Mouse (Mus musculus): ENCODE results near the gene Fbxw5.
"Not testable (repeated sequence)": the region's sequence is repeated elsewhere in the genome, so short reads cannot be mapped to it uniquely, and the experiment has no call there.

The Fbxw5 gene

GRCm38 (mm10) chr2:25526510-25527302, 26.2 kb downstream of the Fbxw5 start:
- DNase-seq, result no peak

DNA sequence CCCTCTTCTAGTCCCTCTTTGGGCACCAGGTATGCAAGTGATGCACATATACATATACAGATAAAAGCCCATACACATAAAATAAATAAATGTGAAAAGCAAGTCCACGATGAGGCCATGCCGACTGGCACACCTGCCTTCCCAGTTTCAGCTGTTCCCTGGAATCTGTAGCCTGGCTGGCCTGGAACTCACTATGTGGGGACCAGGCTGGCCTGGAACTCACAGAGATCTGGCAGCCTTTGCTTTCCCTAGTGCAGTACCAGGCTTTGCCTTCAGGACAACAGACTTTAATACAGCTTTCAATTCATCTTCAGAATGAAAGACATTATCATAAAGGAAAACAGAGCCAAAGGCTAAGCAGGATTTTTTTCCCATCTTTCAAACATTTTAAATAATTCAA, 33.2 kb downstream of the Fbxw5 start:
- no peak for DNase-seq

DNA sequence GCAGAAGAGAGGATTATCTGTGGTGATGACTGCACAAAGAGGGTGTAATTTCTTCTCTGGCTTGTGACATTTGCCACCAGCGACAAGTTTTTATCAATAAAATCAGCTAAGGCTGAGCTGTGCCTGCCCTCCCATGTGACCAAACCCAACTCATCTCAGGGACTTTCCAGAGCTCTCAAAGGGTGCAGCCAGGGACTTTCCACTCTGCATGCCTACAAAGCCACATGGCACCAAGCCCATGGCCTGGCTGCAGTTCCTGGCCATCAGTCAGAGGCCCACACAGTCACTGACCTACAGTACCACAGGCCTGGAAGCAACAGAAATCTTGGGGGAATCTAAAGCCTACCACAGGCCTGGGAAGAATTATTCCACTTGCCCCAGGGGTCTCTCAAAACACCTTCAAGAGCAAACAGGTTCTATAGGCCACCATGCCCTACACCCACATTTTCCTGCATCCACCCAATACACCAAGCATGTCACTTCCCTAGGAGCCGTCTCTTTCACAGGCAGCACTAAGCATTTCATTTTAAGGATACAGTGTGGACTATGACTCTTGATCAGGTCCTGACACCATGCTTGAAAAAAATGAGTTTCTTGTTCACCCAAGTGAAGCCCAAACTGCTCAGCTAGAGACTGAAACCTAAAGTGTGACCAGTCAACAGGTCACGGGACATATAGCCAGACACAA, 33.8 kb downstream of the Fbxw5 start:
- DNase-seq, result peak; percentile 25

DNA sequence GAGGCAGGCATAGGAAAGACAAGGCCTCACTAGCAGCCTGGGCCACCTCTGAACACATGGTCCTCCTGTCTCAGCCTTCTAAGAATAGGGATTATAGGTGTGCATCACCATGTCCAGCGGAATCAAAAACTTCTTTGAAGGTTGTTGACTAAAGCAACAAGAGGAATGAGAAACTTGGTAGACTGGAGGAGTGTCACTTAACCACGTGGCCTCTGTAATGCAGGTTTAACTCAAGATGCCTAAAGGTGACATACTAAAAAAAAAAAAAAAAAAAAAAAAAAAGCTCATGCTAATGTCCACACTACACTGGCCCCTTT, 34.3 kb downstream of the Fbxw5 start:
- DNase-seq, result no peak

DNA sequence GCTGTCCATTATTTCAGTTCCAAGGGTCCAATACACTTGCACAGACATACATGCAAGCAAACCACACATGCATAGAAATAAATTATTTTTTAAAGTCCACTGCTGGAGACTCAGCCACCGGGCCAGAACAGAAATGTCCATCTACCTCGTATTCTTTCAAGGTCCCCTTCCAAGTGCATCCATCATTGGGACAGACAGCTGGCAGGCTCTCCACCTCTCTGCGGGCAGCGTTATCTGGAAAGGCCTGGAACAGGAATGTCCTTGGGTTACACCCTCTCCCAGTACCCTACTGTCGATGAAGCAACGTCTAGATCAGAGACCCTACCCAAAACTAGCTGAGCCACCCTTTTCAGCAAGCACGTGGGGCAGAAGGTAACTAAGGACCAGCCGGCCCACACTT, 36.0 kb downstream of the Fbxw5 start:
- no peak for DNase-seq

GRCm38 (mm10) chr2:25540541-25540948, 40.0 kb downstream of the Fbxw5 start:
- no peak for DNase-seq

- DNase-seq, result no peak
Observed at GRCm38 (mm10) chr2:25541644-25542367, 41.3 kb downstream of the Fbxw5 start.

DNA sequence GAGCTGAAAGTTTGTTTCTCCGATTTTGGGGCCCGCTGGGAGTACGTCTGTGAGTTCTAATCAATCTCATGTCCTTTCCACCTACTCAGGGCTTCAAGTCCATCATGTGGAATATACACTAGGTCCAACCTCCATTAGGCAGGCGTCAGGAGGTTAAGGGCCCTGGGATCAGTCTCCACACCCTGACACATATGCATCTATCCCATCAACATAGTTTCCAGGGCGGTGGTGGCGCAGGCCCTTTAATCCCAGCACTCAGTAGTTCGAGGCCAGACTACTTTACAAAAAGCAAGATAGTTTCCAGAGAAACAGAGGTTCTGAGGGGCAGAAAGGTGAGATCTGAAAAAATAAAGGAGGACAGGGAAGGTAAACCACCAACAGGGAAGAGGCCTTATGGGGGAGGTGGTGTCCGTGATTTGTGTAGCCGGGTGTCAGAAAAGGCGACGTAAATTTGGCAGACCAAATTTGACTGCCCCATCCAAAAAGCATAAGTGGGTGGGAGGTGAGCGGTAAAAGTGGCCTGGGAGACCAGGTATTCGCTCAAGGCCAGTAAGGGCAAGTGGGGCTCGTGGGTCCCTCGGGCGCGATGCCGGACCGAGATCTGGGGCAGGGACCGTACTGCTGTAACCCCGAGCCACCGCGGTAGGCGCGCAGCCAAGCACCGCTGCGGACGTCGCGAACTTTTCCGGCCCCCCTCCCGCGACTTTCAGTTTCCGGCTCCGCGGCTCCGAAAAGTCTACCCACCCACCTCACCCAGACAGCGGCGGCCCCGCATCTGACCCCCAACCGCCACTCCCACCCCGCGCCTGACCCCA, 45.7 kb downstream of the Fbxw5 start:
- DNase-seq, result no peak

GRCm38 (mm10) chr2:25546811-25547491, 46.4 kb downstream of the Fbxw5 start, which contains the start of gene Traf2:
Traf2 (minus strand) TSS chr2:25546940.
- DNase-seq, result peak; percentile 98

DNA sequence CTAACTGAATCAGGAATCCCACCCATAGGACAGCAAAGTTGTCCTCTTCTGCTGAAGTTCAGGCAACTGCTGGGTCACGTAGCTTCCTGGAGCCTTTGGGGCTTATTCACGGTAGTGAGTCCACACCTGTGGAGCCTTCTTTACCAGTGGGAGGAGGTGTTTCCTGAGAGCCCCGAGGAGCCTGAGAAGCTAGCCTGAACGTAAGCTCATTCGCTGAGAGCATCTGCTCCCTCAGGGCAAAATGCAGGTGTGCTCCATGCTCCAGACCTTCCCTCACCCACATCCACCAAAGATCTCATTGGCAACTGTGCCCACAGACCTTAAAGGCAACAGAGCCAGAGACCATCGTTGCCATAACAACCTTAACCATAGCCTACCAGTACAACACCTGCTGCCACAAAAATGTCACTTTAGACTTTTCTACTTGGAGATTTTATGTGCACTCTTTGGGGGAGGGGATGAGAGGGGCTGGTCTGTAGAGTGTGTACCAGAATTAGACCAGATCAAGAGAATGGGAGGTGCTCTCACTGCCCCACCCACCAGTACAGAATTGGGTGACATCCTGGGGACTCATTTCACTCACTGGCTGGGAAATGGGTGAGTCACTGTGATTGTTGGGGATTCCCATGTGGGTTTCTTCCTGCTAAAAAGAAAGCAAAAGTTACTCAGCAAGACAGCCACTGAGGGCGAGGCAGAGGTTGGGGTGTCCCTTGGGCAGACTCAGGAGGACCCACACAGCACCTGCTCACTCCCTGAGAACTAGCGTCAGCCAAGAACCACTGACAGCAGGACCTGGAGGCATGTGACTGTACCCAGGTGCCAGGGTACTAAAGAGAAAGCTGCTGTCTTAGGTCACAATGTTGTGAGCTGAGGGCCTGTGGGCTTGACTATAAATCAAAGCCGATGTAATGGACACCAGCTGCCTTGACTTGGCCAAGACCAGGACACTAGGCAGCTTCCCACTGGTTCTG, 48.8 kb downstream of the Fbxw5 start:
- no peak for DNase-seq

DNA sequence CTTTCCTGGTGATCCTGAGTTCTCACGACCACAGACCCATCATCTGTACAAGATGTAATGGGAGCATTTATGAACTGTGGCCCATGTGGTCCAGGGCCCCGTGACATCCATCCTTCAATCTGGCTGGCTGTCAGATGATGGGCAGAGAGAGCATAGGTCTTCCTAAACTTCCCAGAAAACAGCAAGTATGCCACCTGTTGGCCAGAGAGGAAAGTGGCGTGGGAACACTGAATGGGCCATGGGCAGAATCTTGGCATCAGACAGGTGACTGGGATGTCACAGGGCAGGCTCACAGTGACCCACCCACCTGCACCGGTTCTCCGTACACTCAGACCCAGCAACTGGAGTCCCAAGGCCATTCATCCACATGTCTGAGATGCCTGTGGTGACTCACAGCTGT, 50.6 kb downstream of the Fbxw5 start:
- no peak for DNase-seq

- DNase-seq, result not testable (repeated sequence)
Observed at GRCm38 (mm10) chr2:25553171-25553786, 52.7 kb downstream of the Fbxw5 start.

Measured in right cerebral cortex, postnatal 4 days (tissue).